Mouse (Mus musculus): Measurements from ENCODE around the gene Dlg2. TPM values are rescaled to one million over a fixed set of nuclear protein-coding genes. Genes with fewer than 3 reads are reported as not detected.

Dlg2 gene
- polyA plus RNA-seq, 1 experiment from 2014 or later: 6.9 TPM

GRCm38 (mm10) chr7:92367111-92367510, 1890.6 kb downstream of the Dlg2 start:
- Histone ChIP-seq H3K36me3 (no peaks in the 10 kb centered on the region), H3K4me2 (replicated peaks) (no peak overlapping the region), H3K4me3 (no peak overlapping the region), H3K27me3 (no peaks in the 10 kb centered on the region), H3K9me3 (replicated peaks) (no peaks in the 10 kb centered on the region), H3K27ac (no peak overlapping the region), H3K4me1 (no peaks in the 10 kb centered on the region), H3K9ac (no peak overlapping the region)
- ATAC-seq (ENCODE audit: low FRiP score): no peak
- 92% methylated on average over 1 of the region's 1 CpGs for WGBS

GRCm38 (mm10) chr7:92370521-92370920, 1894.0 kb downstream of the Dlg2 start:
- Histone ChIP-seq H3K9me3 (replicated peaks) (no peaks in the 10 kb centered on the region), H3K4me2 (replicated peaks) (no peak overlapping the region), H3K4me3 (no peak overlapping the region), H3K4me1 (no peaks in the 10 kb centered on the region), H3K27me3 (no peaks in the 10 kb centered on the region), H3K27ac (no peak overlapping the region), H3K9ac (no peak overlapping the region), H3K36me3 (no peaks in the 10 kb centered on the region)
- ATAC-seq (ENCODE audit: low FRiP score): no peak

- Histone ChIP-seq H3K4me3 (no peak overlapping the region), H3K4me2 (replicated peaks) (no peak overlapping the region), H3K27me3 (no peaks in the 10 kb centered on the region), H3K4me1 (no peaks in the 10 kb centered on the region), H3K36me3 (no peaks in the 10 kb centered on the region), H3K9ac (no peak overlapping the region), H3K27ac (no peak overlapping the region), H3K9me3 (replicated peaks) (no peaks in the 10 kb centered on the region)
- ATAC-seq (ENCODE audit: low FRiP score): no peak
- WGBS: 74% methylated on average over 4 of the region's 4 CpGs
Observed at GRCm38 (mm10) chr7:92371638-92372037, 1895.2 kb downstream of the Dlg2 start.

GRCm38 (mm10) chr7:92373863-92374357, 1897.4 kb downstream of the Dlg2 start:
- Histone ChIP-seq H3K27ac (no peak overlapping the region), H3K4me3 (no peak overlapping the region), H3K4me1 (no peaks in the 10 kb centered on the region), H3K4me2 (replicated peaks) (no peak overlapping the region), H3K9me3 (replicated peaks) (no peaks in the 10 kb centered on the region), H3K27me3 (no peaks in the 10 kb centered on the region), H3K36me3 (no peaks in the 10 kb centered on the region), H3K9ac (no peak overlapping the region)
- ATAC-seq (ENCODE audit: low FRiP score): 0 out of 2 replicates have a peak, but pooled peaks have one; percentile 32
- WGBS: 78% methylated on average over 5 of the region's 5 CpGs

- Histone ChIP-seq H3K4me1 (no peaks in the 10 kb centered on the region), H3K9me3 (replicated peaks) (no peaks in the 10 kb centered on the region), H3K4me2 (replicated peaks) (no peak overlapping the region), H3K4me3 (no peak overlapping the region), H3K9ac (no peak overlapping the region), H3K27me3 (no peaks in the 10 kb centered on the region), H3K36me3 (no peaks in the 10 kb centered on the region), H3K27ac (no peak overlapping the region)
- WGBS: 69% methylated on average over 5 of the region's 5 CpGs
- no peak for ATAC-seq (ENCODE audit: low FRiP score)
Observed at GRCm38 (mm10) chr7:92383913-92384484, 1907.5 kb downstream of the Dlg2 start.

- 67% methylated on average over 6 of the region's 6 CpGs for WGBS
- H3K9me3 ChIP-seq (replicated peaks): no peaks in the 10 kb centered on the region
Observed at GRCm38 (mm10) chr7:92392052-92392640, 1915.7 kb downstream of the Dlg2 start.

GRCm38 (mm10) chr7:92396783-92397182, 1920.3 kb downstream of the Dlg2 start:
- no peaks in the 10 kb centered on the region for H3K36me3 ChIP-seq
- H3K9ac ChIP-seq: no peak overlapping the region
- H3K9me3 ChIP-seq (replicated peaks): no peaks in the 10 kb centered on the region
- H3K4me1 ChIP-seq: 0 out of 2 replicates have a peak, but pooled peaks cover 5% of the 10 kb centered on the region
- no peak overlapping the region for H3K4me3 ChIP-seq
- no peak overlapping the region for H3K27ac ChIP-seq
- ATAC-seq (ENCODE audit: low FRiP score): no peak
- WGBS: 78% methylated on average over 1 of the region's 1 CpGs
- no peak overlapping the region for H3K4me2 ChIP-seq (replicated peaks)
- no peaks in the 10 kb centered on the region for H3K27me3 ChIP-seq

More at GRCm38 (mm10) chr7:92392052-92392640, 1915.7 kb downstream of the Dlg2 start:
- no peak overlapping the region for H3K27ac ChIP-seq
- no peaks in the 10 kb centered on the region for H3K36me3 ChIP-seq
- no peak overlapping the region for H3K9ac ChIP-seq
- no peak overlapping the region for H3K4me3 ChIP-seq
- H3K4me1 ChIP-seq: no peaks in the 10 kb centered on the region
- H3K27me3 ChIP-seq: no peaks in the 10 kb centered on the region
- ATAC-seq (ENCODE audit: low FRiP score): no peak
- H3K4me2 ChIP-seq (replicated peaks): no peak overlapping the region

GRCm38 (mm10) chr7:92398841-92399240, 1922.4 kb downstream of the Dlg2 start:
- H3K4me2 ChIP-seq (replicated peaks): no peak overlapping the region
- 52% methylated on average over 1 of the region's 1 CpGs for WGBS
- H3K9ac ChIP-seq: no peak overlapping the region
- H3K4me3 ChIP-seq: no peak overlapping the region
- no peaks in the 10 kb centered on the region for H3K27me3 ChIP-seq
- no peak for ATAC-seq (ENCODE audit: low FRiP score)
- H3K9me3 ChIP-seq (replicated peaks): no peaks in the 10 kb centered on the region
- H3K36me3 ChIP-seq: no peaks in the 10 kb centered on the region
- H3K27ac ChIP-seq: no peak overlapping the region
- H3K4me1 ChIP-seq: 0 out of 2 replicates have a peak, but pooled peaks cover 5% of the 10 kb centered on the region

GRCm38 (mm10) chr7:92400551-92400950, 1924.1 kb downstream of the Dlg2 start:
- H3K27me3 ChIP-seq: no peaks in the 10 kb centered on the region
- no peak for ATAC-seq (ENCODE audit: low FRiP score)
- H3K4me3 ChIP-seq: no peak overlapping the region
- no peak overlapping the region for H3K27ac ChIP-seq
- H3K9me3 ChIP-seq (replicated peaks): no peaks in the 10 kb centered on the region
- H3K4me1 ChIP-seq: 0 out of 2 replicates have a peak, but pooled peaks cover 5% of the 10 kb centered on the region
- WGBS: 57% methylated on average over 1 of the region's 1 CpGs
- no peaks in the 10 kb centered on the region for H3K36me3 ChIP-seq
- H3K4me2 ChIP-seq (replicated peaks): no peak overlapping the region
- no peak overlapping the region for H3K9ac ChIP-seq

GRCm38 (mm10) chr7:92401001-92401688, 1924.7 kb downstream of the Dlg2 start:
- Histone ChIP-seq H3K27ac (no peak overlapping the region; the same call in 1 of the 2 replicates), H3K9me3 (replicated peaks) (no peaks in the 10 kb centered on the region), H3K4me1 (0 out of 2 replicates have a peak, but pooled peaks cover 5% of the 10 kb centered on the region), H3K36me3 (no peaks in the 10 kb centered on the region), H3K27me3 (no peaks in the 10 kb centered on the region), H3K9ac (no peak overlapping the region), H3K4me3 (no peak overlapping the region), H3K4me2 (replicated peaks) (no peak overlapping the region)
- WGBS: 53% methylated on average over 4 of the region's 4 CpGs
- peak; percentile 80 for ATAC-seq (ENCODE audit: low FRiP score)

GRCm38 (mm10) chr7:92408479-92408878, 1932.0 kb downstream of the Dlg2 start:
- Histone ChIP-seq H3K27me3 (no peaks in the 10 kb centered on the region), H3K27ac (no peak overlapping the region), H3K36me3 (no peaks in the 10 kb centered on the region), H3K4me1 (no peaks in the 10 kb centered on the region), H3K4me2 (replicated peaks) (no peak overlapping the region), H3K9me3 (replicated peaks) (no peaks in the 10 kb centered on the region), H3K4me3 (no peak overlapping the region), H3K9ac (no peak overlapping the region)
- WGBS: 66% methylated on average over 5 of the region's 5 CpGs
- ATAC-seq (ENCODE audit: low FRiP score): no peak

GRCm38 (mm10) chr7:92420474-92420873, 1944.0 kb downstream of the Dlg2 start:
- no peak overlapping the region for H3K9ac ChIP-seq
- H3K9me3 ChIP-seq (replicated peaks): no peaks in the 10 kb centered on the region
- H3K4me1 ChIP-seq: no peaks in the 10 kb centered on the region; the same call in 1 of the 2 replicates
- no peaks in the 10 kb centered on the region for H3K27me3 ChIP-seq
- ATAC-seq (ENCODE audit: low FRiP score): no peak
- no peak overlapping the region for H3K4me3 ChIP-seq
- H3K4me2 ChIP-seq (replicated peaks): no peak overlapping the region
- no peak overlapping the region for H3K27ac ChIP-seq
- no peaks in the 10 kb centered on the region for H3K36me3 ChIP-seq
- WGBS: 82% methylated on average over 10 of the region's 10 CpGs
